Mouse (Mus musculus): ENCODE data around the gene Naa35. TPM values are rescaled to one million over a fixed set of nuclear protein-coding genes. Genes with fewer than 3 reads are reported as not detected.

The Naa35 gene
- 5.6 and 7.5 TPM in 2 replicates for polyA plus RNA-seq (2012; ENCODE audit: low replicate concordance)

DNA sequence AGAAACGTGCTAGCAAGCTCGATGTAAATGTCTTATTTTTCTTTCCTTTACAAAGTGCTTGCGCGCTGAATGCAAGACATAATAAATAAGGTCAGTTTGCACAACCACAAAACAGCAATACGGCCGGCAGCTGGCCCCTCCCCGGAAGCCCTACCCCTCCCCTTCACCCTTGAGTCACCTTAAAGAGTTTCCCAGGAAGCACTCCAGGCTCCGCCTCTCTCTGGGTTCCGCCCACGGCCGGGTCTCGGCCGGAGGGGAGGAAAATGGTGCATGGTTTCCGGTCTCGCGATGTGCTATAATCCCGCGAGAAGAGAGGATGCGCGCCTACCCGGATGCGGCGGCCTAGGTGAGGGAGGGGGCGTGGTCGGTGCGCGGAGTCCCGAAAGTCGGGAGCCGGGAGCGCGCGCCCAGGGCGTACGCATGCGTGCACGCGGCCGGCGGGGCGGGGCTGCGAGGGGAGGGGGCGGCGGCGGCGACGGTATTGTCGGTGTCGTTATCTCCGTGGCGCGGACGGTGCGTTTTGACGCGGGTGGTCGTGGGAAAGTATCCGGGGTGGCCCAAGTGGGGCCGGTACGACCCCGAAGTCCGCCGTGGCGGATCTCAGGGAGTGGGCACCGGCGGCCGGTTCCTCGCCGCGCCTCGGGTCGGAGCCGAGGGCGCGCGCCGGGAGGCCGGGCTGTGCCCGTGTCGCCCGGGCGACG, at the start of gene Naa35, which contains the start of gene Agtpbp1:
Naa35 (plus strand) TSS at position 313 of the 701 bp plus-strand sequence.
Agtpbp1 (minus strand) TSS at position 281 of the 701 bp plus-strand sequence.

DNA sequence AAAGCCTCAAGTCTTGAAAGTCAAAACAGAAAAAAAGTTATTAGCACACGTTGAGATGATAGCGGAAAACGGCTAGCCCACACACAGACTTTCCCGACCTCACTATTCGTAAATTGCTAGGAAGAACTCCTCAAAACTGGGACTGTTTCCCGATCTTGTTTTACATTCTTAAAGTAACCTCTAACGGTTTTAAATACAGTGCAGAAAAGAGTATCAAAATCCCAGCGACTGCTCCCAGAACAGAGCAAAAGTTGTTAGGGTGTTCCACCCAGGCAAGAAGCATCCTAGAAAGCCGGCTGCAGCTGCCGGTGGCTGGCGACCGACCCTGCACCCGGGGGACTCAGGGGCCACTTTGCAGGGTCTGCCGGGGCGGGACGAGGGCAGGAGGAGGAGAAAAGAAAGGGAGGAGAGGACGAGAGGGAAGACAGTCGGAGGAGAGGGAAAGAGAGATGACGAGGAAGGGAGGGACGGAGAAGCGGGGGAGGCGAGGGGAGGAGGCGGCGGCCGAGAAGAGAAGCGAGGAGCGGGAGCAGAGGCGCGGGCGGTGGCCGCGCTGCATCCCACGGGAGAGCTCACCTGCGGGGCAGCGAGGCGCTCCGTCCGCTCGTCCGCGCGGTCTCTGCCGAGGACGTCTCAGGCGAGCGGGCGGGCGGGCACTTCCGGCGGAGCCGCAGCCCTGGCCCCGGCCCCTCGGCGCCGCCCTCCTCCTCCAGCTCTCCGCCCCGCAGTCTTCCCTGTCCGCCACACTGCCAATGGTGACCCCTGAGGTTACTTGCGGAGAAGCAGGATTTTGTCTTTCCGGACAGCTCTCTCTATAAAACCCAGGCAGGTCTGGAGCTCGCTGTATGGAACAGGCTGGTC, 90.3 kb downstream of the Naa35 start, which contains the start of gene Golm1:
Golm1 (minus strand) TSS at position 661 of the 861 bp plus-strand sequence.

Other genes with a start within 250 kb of the Naa35 start
- gene Agtpbp1, start within 50 bp of the Naa35 start, polyA plus RNA-seq (2012; ENCODE audit: low replicate concordance) = 3.3 and 4.3 TPM in 2 replicates
- gene Golm1, start 90.6 kb downstream of the Naa35 start, polyA plus RNA-seq (2012; ENCODE audit: low replicate concordance) = 6.5 and 7.6 TPM in 2 replicates
- gene 4921517D22Rik, start 108.8 kb downstream of the Naa35 start, polyA plus RNA-seq (2012; ENCODE audit: low replicate concordance) = not detected in 2 replicates
- 0.08 TPM in 1 of 2 replicates, not detected in the other for gene Spata31d1a, start 125.1 kb downstream of the Naa35 start, polyA plus RNA-seq (2012; ENCODE audit: low replicate concordance)
- not detected in 2 replicates for gene Spata31d1b, start 127.0 kb downstream of the Naa35 start, polyA plus RNA-seq (2012; ENCODE audit: low replicate concordance)
- not detected in 2 replicates for gene Spata31d1d, start 146.5 kb downstream of the Naa35 start, polyA plus RNA-seq (2012; ENCODE audit: low replicate concordance)
- gene 1700014D04Rik, start 161.5 kb downstream of the Naa35 start, polyA plus RNA-seq (2012; ENCODE audit: low replicate concordance) = 0.06 TPM in 1 of 2 replicates, not detected in the other
- gene Isca1, start 184.6 kb downstream of the Naa35 start, polyA plus RNA-seq (2012; ENCODE audit: low replicate concordance) = 63.0 and 84.1 TPM in 2 replicates
- gene Gm49354, start 197.0 kb downstream of the Naa35 start, polyA plus RNA-seq (2012; ENCODE audit: low replicate concordance) = 29.5 TPM in 1 of 2 replicates, not detected in the other
- gene Tut7, start 237.9 kb downstream of the Naa35 start, polyA plus RNA-seq (2012; ENCODE audit: low replicate concordance) = 56.1 and 62.1 TPM in 2 replicates